Mouse (Mus musculus): ENCODE data around the gene Ttc22.

The Ttc22 gene

DNA sequence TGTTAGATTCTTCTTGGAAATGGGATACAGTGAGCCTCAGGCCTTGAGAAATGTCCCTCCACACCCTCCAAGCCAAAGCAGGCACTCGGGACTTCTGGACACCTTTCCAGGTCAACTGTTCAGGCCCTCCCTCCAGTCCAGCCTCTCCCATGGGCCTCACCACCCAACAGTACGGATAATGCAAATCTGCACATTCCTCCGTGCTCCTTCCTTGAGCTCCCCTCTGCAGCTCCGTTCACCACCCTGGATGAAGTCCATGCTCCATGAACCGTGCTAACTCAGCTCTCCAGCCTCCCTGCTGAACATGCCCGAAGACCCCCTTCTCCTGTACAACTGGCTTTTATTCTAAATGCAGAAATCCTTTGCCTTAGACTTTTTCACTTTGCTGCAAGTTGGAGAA lies 42.5 kb downstream of the Ttc22 start:
- DNase-seq (ENCODE audit: low spot score): no peak

DNA sequence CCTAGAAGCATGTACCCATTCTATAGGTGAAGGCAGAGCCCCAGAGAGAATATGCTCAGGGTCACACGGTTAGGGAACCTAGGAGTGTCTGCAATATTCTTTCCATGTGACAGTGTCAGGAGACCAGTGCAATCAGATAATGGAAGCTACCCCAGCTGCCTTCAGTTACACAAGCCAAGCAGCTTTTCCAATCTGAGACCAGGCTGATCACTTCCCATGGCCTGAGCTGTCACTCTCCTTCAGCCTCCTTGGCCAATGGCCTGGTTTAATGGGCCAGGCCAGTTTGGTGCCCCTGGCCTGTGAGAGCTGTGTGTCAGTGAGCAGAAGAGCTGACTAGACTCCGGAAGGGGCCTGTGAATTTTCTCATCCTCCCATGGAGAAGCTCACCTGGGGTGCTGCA lies 43.0 kb downstream of the Ttc22 start:
- no peak for DNase-seq (ENCODE audit: low spot score)

DNA sequence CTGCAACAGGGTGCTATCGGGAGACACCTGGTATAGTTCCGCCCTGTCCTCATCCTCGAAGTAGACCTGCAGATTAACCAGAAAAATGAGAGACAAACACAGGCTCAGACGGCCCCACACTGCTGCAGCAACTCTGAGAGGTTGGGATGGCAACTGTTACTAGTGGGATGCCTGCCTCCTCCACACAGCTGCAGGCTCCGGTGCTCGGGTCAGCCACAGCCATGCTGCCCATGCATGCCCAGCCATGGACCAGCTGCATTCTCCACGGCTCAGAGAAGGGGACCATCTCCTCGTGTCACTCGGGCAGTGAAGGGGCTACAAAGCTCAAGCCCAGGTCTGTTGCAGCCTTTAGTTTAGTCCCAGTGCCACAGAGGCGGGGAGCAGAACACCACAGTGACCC lies 43.4 kb downstream of the Ttc22 start:
- no peak for DNase-seq (ENCODE audit: low spot score)

DNA sequence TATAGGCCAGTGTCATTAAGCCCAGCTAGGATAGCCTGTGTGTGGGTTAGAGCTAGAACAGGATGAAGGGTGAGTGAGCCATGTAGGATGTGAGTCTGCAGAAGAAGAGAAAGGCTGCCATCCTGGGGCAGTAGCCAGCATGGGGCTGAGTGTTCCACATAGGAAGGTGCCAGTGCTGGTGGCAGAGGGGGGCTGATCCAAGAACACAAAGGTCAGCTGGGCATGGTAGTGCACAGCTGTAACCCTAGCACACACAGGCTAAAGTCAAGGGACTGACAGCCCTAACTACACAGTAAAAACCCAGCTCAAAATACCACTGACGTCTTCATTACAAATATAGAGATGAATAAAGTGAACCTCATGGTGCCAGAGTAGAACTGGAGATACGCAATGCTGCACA lies 44.3 kb downstream of the Ttc22 start:
- no peak for DNase-seq (ENCODE audit: low spot score)

DNA sequence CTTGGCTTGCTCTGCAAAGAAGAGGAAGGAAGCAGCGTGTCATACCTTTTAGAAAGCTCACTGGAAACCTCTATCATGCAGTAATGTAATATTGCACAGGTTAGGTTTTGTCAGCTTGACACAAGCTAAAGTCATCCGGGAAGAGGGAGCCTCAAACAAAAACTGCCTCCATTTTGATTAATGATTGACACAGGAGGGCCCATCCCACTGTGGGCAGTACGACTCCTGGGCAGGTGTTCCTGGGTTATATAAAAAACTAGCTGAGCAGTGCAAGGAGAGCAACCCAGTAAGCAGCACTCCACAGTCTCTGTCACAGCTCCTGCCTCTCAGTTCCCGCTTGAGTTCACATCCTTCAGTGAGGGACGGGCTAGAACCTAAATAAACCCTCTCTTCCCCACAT lies 54.5 kb downstream of the Ttc22 start:
- no peak for DNase-seq (ENCODE audit: low spot score)

DNA sequence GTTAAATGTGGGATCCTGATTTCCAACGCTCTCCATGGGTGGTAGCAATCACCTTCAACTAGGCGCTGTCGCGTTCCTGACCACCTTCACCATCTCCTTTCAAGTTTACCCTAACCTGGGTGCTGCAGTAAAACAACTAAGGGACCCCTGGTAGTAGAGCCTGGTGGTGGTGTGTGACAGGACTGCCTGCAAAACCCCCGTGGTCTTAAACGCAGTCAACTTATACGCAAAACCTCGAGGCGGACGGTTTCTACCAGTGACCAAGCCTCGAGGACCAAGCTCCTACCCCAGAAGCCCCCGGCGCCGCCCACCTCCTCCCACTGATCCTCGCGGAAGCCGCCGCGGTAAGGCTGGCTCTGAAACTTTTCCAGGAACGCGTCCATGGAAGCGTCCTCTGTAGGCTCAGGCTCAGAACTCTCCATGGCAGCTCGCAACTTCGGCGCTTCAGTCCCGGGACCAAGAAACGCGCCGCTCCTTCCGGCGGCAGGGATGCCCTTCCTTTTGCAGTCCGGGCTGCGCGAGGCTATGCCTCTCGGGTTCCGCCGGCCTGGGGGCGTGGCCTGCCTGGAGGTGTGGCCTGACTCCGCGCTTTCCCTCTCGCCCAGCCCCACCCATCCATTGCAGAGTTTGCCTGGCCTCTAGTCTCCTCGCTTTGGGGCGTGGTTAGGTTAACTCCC lies 56.3 kb downstream of the Ttc22 start, which contains the start of gene Ttc4:
Gene Ttc4, minus strand, starts transcription at position 503 of the 677 bp plus-strand sequence.
- DNase-seq (ENCODE audit: low spot score): peak; percentile 80

DNA sequence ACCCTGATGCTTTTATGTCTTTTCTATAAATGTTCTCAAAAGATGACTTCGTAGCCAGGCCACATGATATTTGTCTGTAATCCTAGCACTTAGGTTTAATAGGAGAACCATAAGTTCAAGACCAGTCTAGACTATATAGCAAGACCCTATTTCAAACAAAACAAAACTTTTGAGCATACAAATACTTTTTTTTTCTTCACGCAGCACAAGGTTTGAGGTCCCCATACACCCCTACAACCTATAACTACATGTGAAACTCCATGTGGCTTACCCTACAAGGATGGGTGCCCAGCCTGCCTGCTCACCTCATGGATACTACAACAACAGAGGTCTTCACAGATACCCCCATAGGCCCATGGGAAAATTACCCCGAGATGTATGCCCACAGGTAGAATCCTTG lies 56.9 kb downstream of the Ttc22 start:
- no peak for DNase-seq (ENCODE audit: low spot score)

DNA sequence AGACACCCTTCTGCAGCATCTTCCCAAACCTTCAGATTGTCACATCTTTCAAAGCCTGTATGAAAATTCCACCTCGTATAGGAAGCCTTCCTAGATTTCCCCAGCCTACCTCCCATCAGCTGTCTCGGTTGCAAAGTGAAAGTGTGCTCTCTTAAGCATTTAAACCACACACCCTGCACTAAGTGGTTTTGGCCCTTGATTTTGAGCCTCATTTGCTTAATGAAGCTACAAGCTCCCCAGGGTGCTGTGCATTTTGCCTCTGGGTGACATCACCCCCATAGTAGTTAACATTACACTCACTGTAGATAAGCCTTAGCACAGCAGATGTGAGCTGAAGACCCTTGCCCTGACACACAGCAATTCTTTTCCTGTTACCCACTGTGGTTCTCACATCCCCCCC lies 58.7 kb downstream of the Ttc22 start:
- no peak for DNase-seq (ENCODE audit: low spot score)

DNA sequence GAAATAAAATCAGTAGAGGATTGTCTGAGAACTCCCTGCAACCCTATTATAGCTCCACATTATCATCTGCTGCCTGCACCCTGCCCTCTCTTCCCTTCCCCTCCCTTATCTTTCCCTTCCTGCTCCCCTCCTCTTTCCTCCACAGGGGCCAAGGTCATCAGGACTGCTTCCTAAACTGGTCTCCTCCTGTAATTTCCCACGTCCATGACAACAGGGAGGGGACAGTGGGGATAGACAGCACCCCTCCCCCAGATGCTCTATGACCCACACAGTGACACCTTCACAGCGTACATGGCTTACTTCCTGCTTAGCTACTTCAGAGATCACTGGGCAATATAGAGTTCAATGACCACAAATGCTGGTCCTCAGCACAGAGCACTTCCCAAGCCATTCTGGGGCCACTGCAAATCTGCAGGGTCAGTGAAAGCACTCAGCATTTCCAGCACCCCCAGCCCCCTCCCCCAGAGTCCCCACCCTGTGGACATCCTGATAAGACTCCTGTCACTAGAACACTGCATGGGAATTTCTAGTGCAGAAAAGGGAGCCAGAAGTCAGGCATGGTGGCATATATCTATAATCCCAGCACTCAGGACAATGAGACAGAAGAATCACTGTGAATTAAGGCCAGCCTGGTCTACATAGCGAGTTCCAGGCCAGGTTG lies 66.5 kb downstream of the Ttc22 start:
- DNase-seq (ENCODE audit: low spot score): no peak
